Mouse (Mus musculus) cerebellum, adult 11 months (tissue): ENCODE results near the gene F2r.

Experiments used
- DNase-seq: peaks from one replicate; pipeline ENCODE4 v3.0.0; 2022

F2r gene

DNA sequence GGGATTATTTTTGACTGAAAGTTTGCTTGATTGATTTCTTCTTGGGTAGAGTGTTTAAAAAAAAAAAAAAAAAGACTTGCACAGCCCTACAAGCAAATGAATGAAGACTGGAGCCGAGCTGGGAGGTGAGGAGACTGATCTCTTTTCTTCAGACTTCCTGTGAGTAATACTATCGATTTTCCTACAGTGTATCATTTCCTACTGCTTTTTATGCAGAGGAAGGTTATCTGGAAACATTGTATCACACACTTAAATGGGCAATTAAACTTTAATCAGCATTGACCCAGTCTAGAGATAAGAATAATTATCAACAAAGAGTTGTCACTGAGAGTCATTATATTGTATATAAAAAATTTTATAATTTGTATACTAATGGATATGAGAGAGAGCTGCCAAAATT, 12.5 kb upstream of the F2r start:
- no peak for DNase-seq

DNA sequence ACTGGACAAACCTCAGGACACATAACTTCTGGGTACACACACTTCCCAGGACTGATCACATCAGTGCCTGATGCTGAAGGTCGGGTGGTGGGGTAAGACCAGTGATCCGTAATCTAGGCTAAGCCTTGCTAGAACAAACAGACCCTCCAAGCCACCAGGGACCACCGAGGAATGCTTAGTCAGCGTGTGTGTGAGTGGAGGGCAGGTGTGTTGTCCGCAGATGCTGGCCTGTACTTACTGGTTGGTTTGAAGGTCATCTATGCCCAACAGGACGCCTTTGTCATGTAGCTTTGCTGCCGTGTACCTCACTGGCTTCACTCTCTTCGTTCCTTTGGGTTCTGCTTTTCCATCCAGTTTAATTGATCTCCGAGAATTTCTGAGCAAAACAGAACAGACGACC, 11.5 kb upstream of the F2r start:
- DNase-seq, result no peak

DNA sequence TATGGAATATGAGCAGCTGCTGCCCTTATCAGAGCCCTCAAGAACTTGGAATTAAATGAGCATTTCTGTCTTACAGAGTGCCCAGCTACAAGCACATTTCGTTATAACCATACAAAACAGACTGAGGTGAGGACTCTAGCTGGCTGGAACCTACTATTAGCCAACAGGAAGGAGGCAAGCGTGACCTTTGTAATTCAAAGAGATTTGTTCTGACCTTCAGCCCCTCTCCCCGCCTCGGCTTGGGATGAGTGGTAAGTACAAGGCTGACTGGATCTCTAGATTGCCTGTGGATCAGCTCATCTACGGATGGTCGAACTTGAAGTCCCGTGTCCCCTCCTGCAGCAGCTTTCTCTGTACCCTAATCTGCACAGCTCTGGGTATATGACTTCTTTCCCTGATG, 8.4 kb upstream of the F2r start:
- DNase-seq, result no peak

DNA sequence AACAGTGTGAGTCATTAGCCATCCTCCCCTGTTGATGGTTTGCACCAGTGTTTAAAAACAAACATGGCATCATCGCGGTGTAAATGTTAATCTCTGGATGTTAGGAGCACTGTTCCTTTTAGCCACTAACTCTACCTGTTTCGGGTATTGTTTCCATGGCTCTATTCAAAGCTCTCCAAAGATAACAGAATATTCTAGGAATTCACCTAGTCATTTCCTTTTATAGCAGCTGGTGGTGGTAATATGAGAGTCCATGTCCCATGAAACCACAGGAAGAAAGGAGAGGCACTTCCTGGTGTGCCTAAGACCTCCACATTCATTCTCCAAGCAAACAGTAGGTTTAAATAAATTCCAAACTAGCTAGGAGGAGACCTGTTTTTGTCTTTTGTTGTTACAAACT, 4.8 kb upstream of the F2r start:
- no peak for DNase-seq

DNA sequence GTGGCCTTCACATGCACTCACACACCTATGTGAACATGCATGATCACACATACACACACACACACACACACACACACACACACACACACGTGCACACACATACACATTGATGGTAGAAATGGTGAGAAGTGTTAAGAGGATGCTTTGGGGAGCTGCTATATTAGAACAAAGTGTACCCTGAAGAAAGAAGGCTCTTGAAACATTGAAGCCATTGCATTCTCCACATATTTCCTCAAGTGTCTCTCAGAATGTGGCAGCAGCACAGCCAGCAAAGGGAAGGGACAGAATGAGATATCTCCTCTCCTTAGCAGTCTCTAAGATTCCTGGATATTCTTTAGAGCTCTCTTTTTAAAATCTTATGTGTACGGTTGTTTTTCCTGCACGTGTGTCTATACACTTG, 3.3 kb upstream of the F2r start:
- DNase-seq, result no peak

DNA sequence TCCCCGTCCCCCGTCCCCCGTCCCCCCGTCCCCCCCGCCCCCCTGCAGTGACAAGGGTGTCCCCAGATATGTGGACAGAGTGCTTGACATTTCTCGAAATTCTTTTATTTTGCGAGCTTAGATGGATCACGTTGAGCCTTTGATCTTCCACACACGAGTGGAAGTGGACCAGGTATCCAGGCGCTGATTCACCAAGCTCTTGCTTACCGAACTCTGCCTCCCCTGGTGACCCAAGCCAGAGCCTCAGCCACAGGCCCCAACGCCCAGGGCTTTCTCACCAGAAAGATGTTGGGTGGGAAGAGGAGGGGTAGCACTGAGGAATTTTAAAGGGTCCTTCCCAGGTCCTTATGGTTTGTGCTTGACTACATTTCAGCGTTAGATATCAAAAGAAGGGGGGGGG, 572 bp upstream of the F2r start:
- DNase-seq, result no peak

DNA sequence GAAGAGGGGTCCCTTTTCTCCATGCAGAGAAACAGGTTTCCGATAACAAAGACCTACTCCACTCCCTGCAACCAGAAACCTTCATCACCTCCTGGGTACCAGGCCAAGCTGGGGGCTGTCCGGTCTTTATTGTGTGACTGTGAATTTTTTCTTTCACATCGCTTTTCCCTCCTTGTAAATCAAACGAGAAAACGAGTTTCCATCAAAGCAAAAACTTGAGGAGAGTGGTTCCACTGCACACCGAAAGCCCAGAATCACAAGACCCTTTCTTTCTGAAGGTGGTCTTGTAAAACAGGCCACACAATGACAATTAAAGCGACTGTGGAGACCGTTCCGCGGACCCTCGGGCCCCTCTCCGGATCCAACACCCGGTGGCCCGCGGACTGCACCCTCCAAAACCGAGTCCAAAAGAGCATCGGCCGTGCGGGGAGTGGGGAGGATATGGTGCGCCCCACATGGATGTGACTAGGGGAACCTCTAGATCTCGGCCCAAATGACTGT, 566 bp downstream of the F2r start:
- no peak for DNase-seq

DNA sequence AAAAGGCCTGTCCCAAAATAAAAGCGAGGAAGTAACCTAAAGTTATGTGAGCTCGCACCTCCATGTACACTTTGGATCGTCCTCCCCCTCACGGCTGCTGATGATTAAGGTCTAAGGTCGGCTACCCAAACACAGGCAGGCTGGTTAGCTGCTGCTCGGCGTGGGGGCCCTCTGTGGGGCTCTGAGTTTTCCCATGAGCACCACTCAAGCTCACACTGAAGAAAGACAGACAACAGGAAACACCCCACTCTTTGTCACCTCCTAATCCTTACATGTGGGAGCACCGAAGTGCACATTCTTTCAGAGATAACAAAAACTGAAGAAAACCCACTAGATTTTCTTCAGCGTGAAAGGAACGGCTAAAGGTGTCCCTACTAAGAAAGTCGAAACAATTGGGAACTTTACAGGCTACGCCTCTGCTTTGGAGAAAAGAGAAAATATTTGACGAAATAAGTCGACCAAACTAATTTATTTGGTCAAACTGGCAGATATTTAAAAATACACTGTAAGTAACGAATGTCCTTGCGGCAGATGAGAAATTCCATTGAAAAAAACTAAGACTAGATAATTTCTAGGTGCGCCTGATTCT, 1.1 kb downstream of the F2r start:
- no peak for DNase-seq

DNA sequence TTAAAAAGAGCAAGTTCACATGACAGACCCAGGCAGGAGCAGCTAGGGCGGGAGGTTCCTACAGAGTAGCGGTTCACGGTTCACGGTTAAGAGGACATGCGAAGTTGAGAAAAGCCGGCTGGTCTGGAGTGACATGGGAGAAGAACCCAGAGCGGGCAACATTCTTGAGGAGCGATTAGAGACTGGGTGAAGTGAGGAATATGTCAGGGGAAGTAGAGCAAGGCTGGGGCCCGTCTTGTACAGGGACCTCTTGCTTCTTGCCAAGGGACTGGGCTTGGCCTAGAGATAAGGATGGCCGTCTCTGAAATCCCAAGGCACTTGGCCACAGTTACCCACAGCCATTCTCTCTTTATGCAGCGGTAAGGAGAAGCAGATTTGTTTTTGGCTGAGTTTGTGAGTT, 1.8 kb downstream of the F2r start:
- no peak for DNase-seq

DNA sequence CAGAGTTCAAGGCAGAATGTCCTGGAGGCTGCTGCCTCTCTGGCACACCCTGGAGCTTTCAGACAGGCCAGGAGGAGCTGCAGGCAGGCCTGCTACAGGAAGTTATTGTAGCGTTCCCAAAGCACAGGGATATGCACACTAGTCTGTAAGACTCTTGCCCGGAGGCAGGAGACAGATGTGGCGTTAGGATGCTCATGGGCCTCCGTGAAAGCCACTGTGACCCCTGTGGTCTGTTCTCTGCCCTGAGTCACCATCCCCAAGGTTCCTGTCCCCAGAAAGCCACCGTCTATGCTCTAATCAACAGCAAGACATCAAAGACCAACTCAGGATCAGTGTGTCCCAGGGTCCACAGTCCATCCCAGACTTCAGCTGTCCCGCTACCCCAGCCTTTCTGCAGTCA, 3.5 kb downstream of the F2r start:
- DNase-seq, result no peak

DNA sequence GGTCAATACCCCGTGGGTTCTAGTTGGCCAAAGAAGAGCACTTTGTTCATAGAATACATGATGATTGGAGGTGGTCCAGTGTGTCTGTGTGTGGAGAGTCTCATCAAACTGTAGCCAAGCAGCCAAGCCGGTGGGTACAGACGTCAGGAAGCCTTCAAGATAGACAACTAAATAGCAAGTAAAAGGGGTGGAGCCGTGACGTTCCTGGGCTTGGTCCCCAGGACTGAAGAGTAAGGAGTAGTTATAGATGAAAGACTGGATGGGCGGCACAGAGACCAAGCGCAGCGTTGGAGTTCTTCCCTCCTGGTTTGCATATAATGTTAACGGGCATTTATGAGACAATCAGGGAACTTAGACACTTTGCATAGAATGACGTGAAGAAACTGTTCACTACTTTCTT, 6.0 kb downstream of the F2r start:
- no peak for DNase-seq

DNA sequence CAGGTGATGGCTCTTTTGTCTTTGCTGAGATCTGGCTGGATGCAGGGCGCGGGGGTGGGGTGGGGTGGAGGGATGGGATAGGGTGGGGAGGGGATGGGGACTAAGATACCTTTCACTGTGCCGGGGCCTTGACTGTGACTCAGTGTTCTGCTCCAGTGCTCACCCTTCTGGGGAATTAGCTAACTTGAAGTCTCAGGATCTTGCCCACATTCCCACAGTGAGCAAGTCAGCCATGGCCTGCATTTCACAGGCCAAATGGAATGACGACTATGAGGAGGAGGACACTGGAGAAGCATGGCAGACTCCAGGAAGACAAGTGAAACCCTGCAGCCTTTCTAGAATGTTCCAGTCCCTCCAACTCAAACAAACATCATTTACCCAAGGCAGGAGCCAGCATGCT, 6.5 kb downstream of the F2r start:
- no peak for DNase-seq

DNA sequence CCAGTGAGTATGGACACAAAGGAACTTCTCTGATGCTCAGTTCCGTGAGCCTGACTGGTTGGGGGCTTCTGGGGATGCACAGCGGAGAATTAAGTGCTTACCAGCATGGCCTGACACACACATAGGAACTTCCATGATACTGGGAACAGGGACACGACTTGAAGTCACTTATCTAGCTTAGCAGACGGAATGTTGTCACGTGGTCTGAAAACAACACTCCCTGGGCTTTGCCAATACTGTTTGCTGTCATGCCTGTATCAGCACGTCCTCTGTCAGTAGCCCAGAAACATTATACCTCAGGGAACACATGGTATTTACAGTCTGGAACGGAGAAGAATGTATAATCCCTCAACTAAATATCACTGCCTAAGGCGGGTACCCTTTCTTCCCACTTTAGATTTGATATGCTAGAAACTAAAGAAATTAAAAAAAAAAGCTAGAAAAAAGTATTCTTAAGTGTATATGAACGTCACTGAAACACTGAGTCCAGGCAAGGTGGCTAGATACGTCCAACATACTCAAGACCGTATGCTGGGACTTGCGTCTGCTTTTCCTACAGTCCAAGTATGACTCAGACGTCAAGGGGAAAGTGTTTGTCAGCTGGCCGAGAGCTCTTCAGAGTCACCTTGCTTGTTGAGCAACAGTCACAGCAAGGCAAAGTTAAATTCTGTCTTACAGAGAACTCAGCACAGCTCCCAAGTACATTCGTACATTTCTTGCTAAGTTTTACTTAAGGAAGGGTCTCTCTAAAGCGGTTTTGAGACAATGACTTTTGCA, 7.3 kb downstream of the F2r start:
- no peak for DNase-seq

DNA sequence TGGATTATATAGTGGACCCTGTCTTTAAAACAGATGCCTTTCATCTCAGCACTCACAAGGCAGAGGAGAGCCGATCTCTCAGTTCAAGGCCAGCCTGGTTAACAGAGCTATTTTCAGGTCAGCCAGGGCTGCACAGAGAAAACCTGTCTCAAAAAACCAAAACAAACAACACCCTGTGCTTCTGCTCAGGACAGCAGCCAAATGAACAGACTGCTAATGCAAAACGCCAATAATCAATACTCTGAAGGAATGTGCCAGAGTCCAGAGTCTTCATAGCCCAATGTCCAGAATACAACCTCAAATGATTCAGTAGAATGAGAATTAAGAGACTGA, 9.2 kb downstream of the F2r start:
- DNase-seq, result no peak

DNA sequence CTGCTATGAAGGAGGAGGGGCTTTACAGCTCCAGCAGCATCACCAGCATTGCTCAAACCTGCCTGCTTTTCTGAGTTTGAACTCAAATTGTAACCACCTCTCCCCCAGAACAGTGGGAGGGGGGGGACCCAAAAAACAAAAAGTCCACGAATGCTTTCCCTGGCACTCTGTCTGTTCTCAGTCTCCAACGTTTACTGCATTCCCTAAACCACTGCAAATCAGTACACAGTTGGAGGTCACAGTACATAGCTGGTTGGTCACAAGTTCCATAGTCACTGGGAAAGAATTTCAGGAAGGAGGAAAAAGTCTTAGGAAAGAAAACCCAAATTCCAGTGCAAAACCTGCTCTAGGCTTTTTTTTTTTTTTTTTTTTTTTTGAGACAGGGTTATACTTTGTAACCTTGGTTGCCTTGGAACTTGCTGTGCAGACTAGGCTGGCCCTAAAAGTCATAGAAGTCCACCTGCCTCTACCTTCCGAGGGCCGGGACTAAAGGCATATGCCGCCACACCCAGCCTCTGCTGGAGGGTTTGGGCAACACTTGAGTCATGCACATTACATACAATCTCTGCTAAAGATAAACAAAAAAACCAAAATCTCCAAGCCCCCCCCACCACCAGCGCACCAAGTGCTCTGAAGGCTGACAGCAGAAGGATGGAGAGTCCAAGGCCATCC, 9.7 kb downstream of the F2r start:
- no peak for DNase-seq

DNA sequence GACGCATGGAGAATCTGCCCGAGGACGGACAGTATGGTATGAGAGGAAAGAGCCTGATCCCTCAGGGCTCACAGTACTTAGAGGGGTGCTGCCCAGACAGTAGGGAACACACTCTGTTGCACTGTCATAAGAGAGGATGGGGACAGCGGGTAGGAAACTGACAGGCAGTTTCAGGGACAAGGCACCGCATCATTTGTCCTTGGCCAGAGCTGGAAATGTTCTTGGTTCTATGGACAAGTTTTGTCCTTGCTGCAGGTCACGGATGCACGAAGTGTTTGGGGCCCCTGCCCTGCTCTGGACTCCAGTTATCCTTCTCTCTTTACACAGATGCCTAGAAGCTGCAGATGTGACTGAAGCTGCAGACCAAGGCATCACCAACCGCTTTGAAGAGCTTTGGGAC, 11.3 kb downstream of the F2r start:
- DNase-seq, result no peak

DNA sequence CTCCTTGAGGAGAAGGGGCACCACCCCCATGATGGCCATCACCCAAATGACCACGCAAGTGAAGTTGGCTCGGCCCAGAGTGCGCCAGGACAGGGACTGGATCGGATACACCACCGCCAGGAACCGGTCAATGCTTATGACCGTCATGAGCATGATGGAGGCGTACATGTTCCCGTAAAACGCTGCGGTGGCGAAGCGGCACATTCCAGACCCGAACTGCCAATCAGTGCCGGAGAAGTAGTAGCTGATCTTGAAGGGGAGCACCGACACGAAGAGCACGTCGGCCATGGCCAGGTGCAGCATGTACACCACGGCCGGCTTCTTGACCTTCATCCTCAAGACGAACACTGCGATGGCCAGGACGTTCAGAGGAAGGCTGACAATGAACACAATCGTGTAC, 14.0 kb downstream of the F2r start:
- DNase-seq, result no peak

DNA sequence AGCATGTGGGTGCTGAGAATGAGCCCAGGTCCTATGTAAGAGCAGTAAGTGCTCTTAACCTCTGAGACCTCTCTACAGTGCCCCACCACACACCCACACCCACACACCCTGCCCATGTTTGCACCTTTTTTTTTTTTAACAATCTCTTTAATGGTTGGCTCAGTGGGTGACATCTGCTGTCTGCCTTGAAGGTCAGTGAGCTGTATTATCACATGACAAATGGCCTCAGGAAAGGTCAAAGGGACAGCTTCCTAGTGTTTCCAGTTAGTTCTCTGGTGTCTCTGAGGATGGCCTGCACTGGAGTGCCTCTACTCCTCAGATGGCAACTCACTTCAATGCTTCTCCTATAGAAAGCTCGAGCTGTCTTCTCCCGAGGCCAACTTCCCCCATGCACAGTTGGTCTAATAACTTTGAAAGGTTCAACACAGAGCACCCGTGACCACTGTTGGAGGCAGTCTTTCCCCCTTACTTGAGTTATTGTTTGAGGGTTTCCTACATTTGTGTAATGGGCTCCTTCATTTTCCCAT, 18.4 kb downstream of the F2r start:
- no peak for DNase-seq

DNA sequence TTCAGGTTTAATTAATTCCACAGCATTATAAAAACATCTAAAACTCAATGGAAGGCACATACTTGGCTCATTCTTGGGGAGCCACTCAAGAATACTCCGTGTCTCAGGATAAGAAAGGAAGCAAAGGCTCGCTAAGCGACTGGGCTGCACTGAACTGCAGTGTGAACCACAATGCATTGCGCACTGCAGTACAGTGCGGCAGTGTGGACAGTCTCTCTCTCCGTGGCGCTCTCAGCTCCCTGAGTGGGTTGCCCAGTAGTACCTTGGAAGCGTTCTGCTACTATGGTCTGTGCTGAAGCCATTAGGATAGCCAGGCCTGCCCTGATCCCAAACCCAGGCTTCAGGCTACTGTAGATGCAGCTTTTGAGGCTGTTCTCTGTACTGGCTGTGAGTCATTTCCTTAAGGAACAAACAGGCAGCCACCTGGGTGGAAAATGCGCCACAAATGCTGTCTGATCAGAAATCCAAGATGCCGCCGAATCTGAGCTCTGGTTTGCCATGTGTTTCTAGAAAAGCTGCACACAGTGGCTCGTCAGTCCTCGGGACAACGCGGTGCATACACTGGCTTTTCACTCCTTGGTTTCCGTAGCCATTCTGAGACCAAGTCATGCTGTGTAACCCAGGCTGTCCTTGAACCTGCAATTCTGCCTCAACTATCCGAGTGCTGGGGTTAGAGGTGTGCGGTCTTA, 19.9 kb downstream of the F2r start:
- no peak for DNase-seq

DNA sequence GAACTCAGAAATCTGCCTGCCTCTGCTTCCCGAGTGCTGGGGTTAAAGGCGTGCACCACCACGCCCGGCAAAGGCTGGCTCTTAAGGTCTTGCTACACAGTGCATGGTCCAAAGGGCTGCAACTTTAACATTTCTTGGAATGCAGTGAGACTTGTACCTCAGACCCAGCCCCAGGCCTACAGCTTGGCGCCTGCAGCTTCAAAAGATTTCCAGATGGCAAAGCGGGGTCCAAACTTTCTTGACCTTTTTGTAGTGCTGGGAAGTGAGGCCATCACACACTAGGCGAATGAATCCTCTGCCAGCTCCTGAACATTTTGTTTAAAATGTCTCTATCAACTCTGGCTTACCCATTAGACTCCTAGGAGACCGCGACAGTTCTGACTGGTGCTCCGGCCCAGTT, 20.7 kb downstream of the F2r start:
- no peak for DNase-seq

DNA sequence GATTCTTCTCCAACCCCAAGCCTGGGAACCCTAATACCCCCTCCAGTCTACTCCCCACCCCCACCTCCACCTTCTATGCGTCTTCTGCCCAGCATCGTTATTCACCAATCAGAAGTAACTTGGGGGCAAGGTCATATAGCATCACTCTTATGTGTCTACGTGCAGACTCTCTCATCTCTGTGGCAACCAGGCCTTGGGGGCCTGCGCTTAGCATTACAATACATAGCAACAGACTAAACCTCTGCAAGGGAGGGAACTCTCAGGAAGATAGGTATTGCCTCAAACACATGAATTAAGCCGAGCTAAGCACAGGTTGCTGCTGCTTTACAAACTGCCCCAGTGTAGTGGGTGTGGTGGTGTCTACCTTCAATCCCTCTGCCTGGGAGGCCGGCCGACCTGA, 21.6 kb downstream of the F2r start:
- no peak for DNase-seq

DNA sequence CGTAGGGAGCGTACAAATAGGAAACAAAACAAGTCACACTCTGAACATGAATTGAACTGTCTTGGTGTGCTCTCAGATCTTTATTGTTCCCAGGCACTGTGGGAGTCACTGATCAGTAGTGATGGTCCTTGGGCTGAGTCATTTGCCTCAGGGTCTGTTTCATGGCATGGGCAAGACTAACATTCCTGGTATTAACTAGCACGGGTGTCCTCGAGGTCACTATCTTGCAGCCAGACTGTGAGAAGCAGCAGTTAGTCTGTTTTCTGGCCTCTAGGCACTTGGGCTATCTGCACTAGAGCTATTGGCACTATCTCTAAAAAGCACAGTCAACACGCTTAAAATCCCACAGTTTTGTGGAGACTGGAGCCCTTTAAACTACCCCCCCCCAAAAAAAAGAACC, 22.4 kb downstream of the F2r start:
- DNase-seq, result no peak

DNA sequence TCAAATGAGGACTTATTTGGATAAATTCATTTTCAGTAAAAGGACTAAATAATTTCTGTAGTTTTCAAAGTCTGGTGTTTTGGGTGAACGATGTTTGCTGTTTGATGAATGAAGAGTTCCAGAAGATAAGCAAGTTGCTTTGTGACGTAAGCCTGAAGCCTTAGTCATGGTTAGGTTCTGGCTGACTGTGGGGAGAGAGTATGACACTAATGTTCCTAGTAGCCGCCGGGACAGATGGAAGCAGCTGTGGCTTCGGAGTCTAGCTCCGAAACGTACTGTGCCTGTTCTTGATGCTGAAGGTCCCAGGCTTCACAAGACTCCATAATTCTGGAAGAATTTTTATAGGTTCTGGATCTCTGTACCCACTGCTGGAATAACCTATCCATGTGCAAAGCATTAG, 22.9 kb downstream of the F2r start:
- no peak for DNase-seq

DNA sequence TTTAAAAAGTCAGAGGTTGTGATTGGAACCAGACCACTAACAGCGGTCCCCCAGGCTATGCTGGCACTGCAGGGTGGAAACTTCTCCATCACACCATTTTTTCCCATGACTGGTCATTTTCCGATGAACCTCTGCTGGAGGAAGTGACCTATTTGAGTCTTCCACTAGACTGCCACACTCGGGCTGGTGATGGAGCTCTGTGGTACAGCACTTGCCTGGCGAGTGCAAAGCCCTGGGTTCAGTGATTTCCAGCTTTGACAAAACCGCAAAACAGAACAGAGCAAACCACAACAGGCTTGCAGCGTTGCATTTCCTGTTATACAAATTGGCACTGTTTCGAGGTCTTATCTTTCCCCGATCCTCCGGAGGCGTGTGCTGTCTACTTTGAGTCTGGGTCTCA, 25.4 kb downstream of the F2r start:
- DNase-seq, result no peak
